Mouse (Mus musculus) neural tube, embryonic 14.5 days (tissue): ENCODE results near the gene Clcn2. TPM values are rescaled to one million over a fixed set of nuclear protein-coding genes. Genes with fewer than 3 reads are reported as not detected.

Experiments
- ATAC-seq: fragments of 200-750 bp; cut with Nextera tagmentation; 2 replicates; pipeline ENCODE4 v1.8.0; 2017; ENCODE audit warnings: low read depth, mild to moderate bottlenecking, moderate TSS enrichment, moderate library complexity
- H3K27ac ChIP-seq: fragments of 300-500 bp; sonication (generic); 2 replicates; pipeline ENCODE4 v1.5.1; 2014; ENCODE audit warnings: low read depth, mild to moderate bottlenecking, control low read depth, low read length, moderate library complexity, mixed read lengths
- H3K27me3 ChIP-seq: fragments of 300-500 bp; sonication (generic); 2 replicates; pipeline ENCODE4 v1.6.1; 2014; ENCODE audit warnings: low read length; ENCODE audit not compliant: control insufficient read depth, insufficient read depth
- H3K36me3 ChIP-seq: fragments of 300-500 bp; sonication (generic); 2 replicates; pipeline ENCODE4 v1.6.1; 2014; ENCODE audit warnings: low read length, mixed read lengths; ENCODE audit not compliant: control insufficient read depth, insufficient read depth
- H3K4me1 ChIP-seq: fragments of 300-500 bp; sonication (generic); 2 replicates; pipeline ENCODE4 v1.6.1; 2014; ENCODE audit warnings: low read length; ENCODE audit not compliant: control insufficient read depth, insufficient read depth
- H3K4me2 ChIP-seq: fragments of 300-500 bp; sonication (generic); 2 replicates; pipeline ENCODE4 v1.6.1; 2014; ENCODE audit warnings: mild to moderate bottlenecking, low read depth, low read length, control low read depth
- H3K4me3 ChIP-seq: fragments of 300-500 bp; sonication (generic); 2 replicates; pipeline ENCODE4 v1.5.1; 2014; ENCODE audit warnings: low read depth, low read length, control low read depth, mixed read lengths
- H3K9ac ChIP-seq: fragments of 300-500 bp; sonication (generic); replicated peaks from 2 replicates; pipeline ENCODE4 v1.6.1; 2014; ENCODE audit warnings: low read depth, mild to moderate bottlenecking, control low read depth, low read length, mixed read lengths
- H3K9me3 ChIP-seq: fragments of 300-500 bp; sonication (generic); 2 replicates; pipeline ENCODE4 v1.6.1; 2016; ENCODE audit warnings: low read length; ENCODE audit not compliant: control insufficient read depth
- WGBS: fragments of 180-500 bp; shearing (Covaris S2); extraction: QIAGEN DNeasy Blood & Tissue Kit; methylation state at CpG from one replicate; pipeline ENCODE4 v1.1.7; 2014; 5-methylcytosine and 5-hydroxymethylcytosine counted together
- polyA plus RNA-seq: library from polyadenylated mRNA; unstranded; fragments of >200 nt; fragmentation: Nextera tagmentation; extraction: Ambion mirVana; gene quantifications from 2 replicates; pipeline ENCODE4 v1.2.1, GENCODE M21; 2014

The Clcn2 gene
- polyA plus RNA-seq, 1 experiment from 2014 or later = 30.7 TPM

DNA sequence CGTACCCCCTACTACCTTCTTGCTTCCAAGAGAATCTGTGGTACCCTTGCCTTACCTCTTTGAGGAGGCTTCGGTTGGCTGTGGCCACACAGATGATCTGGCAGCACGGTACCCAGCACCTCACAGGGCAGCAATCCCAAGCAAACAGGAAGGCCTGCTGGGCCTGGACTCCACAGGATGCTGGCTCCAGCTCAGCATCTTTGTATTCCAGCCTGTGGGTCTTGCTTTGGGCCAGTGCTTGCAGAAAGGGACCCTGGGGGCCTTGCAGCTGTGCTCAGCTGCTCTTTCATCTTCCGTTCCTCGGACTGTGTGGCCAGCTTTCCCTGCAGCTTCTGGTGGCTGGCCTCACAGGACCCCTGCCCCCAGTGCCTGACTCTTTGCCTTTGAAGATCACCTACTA, 17.5 kb downstream of the Clcn2 start:
- no peaks in the 10 kb centered on the region for H3K9me3 ChIP-seq
- no peak overlapping the region for H3K4me2 ChIP-seq
- no peak for ATAC-seq
- no peaks in the 10 kb centered on the region for H3K27me3 ChIP-seq
- H3K9ac ChIP-seq = no peak overlapping the region
- WGBS = 40% methylated on average over 5 of the region's 5 CpGs
- H3K36me3 ChIP-seq = peaks cover 25% of the 10 kb centered on the region
- H3K4me1 ChIP-seq = peaks cover 30% of the 10 kb centered on the region
- no peak overlapping the region for H3K4me3 ChIP-seq
- no peak overlapping the region for H3K27ac ChIP-seq

DNA sequence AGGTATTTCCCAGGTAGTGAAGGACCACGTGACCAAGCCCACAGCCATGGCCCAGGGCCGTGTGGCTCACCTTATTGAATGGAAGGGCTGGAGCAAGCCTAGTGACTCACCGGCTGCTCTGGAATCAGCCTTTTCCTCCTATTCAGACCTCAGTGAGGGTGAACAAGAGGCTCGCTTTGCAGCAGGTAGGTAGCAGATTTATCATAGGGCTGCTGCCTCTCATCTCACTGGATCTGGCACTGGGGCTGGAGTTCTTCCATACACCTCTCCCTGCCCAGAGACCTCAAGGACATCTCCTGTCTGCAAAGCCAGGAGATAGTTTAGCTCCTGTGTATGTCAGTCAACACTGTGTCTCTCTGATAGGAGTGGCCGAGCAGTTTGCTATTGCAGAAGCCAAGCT, 18.3 kb downstream of the Clcn2 start:
- no peaks in the 10 kb centered on the region for H3K9me3 ChIP-seq
- peaks cover 38% of the 10 kb centered on the region for H3K4me1 ChIP-seq
- no peak for ATAC-seq
- H3K27me3 ChIP-seq = no peaks in the 10 kb centered on the region
- H3K4me2 ChIP-seq = no peak overlapping the region
- 83% methylated on average over 5 of the region's 5 CpGs for whole genome bisulfite sequencing
- peaks cover 22% of the 10 kb centered on the region for H3K36me3 ChIP-seq
- no peak overlapping the region for H3K9ac ChIP-seq
- H3K27ac ChIP-seq = no peak overlapping the region
- H3K4me3 ChIP-seq = no peak overlapping the region

DNA sequence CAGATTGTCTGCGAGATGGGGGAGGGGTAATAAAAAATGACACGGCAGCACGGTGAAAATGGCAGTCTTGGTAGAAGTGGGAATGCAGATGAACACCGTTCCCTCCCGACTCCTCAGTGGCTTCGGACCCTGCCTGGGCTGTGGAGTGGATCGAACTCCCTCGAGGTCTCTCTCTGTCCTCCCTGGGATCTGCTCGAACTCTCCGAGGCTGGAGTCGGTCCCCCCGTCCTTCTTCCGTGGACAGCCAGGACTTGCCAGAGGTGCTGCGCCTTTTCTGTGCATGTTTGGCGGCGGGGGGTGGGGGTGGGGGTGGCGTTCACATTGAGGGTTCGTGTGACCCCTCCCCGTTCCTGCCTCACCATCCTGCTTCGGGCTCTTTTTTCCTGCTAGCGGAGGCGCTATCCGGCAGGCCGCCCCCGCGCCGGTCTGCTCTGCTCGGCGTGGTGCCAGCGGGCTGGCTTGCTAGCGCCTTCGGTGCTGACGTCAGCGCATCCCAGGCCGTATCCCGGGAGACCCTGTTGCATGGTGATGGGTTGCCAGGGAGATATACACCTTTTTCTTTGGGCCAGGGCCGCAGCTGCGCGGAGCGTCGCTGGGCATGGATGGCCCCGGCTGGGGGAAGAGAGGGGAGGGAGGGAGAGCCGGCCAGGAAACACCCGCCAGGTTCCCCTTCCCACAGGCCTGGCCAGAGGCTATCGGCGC, 21.8 kb downstream of the Clcn2 start:
- WGBS = under 1% methylated on average over 46 of the region's 46 CpGs
- Histone ChIP-seq H3K4me3 (peak overlapping the region; percentile 41), H3K9me3 (no peaks in the 10 kb centered on the region), H3K36me3 (peaks cover 17% of the 10 kb centered on the region), H3K27me3 (no peaks in the 10 kb centered on the region), H3K27ac (peak overlapping the region; percentile 73), H3K4me1 (peaks cover 35% of the 10 kb centered on the region), H3K4me2 (peak overlapping the region; percentile 76), H3K9ac (peak overlapping the region; percentile 50)
- peak; percentile 72 for ATAC-seq

DNA sequence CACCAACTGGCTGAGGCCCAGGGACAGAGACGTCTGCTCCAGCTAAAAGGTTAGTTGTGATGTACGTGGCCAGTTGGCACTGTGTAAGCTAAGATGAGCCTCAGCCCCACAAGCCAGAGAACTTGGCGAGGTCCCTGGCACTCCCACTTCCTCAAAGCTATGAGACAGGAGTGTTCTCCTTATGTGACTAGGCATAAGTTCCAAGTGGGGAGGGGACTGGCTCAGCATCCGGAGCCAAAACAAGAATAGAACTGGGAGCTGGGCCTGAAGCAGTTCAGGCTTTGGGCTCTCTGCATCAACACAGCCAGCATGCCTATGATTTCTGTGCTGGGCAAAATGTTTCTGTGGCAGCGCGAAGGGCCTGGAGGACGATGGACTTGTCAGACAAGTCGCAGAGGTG, 22.8 kb downstream of the Clcn2 start:
- peak overlapping the region; percentile 10; the same call in 1 of the 2 replicates for H3K27ac ChIP-seq
- ATAC-seq = no peak

DNA sequence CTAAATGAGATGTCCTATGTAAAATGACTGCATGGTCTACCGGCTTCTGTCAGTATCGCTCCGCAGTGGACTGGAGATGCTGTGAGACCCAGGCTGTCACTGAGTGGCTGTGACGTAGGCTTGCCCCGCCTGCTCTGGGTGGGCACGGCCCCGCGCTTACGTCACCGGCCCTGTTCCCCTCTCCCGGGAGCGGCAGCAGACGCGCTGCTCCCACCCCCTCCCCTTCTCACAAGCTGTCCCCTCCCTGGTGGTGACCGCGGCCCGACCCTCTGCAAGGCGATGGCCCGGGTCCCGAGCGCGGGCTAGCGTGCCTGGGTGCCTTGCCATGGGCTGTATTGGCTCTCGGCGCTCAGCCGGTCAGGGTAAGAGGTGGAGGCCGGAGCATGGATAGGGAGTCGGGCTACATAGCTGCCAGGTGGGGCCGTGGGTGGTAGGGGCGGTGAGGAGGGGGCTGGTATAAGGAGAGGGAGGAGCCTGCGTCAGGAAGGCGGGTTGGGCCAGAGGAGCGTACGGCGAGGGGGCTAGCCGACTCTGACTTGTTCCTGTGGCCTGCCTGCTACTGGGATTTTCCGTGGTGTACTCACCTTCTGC, 24.3 kb downstream of the Clcn2 start, which contains the start of gene Fam131a:
Fam131a (plus strand) TSS at position 131 of the 591 bp plus-strand sequence.
- Histone ChIP-seq H3K4me2 (peak within 1 kb of the TSS; percentile 86), H3K4me3 (peak within 1 kb of the TSS; percentile 59), H3K4me1 (peaks cover 35% of the 10 kb centered on the region), H3K9me3 (no peaks in the 10 kb centered on the region), H3K27ac (peak within 1 kb of the TSS; percentile 94), H3K27me3 (no peaks in the 10 kb centered on the region), H3K36me3 (peaks cover 23% of the 10 kb centered on the region), H3K9ac (peak within 1 kb of the TSS; percentile 74)
- ATAC-seq = peak; percentile 94
- WGBS = under 1% methylated on average over 35 of the region's 37 CpGs

More for the DNA sequence above, 22.8 kb downstream of the Clcn2 start:
- WGBS = 73% methylated on average over 8 of the region's 8 CpGs
- H3K4me1 ChIP-seq = peaks cover 35% of the 10 kb centered on the region
- no peaks in the 10 kb centered on the region for H3K9me3 ChIP-seq
- no peak overlapping the region for H3K4me3 ChIP-seq
- H3K9ac ChIP-seq = no peak overlapping the region
- H3K27me3 ChIP-seq = no peaks in the 10 kb centered on the region
- H3K36me3 ChIP-seq = peaks cover 17% of the 10 kb centered on the region
- H3K4me2 ChIP-seq = no peak overlapping the region; the same call in 1 of the 2 replicates

DNA sequence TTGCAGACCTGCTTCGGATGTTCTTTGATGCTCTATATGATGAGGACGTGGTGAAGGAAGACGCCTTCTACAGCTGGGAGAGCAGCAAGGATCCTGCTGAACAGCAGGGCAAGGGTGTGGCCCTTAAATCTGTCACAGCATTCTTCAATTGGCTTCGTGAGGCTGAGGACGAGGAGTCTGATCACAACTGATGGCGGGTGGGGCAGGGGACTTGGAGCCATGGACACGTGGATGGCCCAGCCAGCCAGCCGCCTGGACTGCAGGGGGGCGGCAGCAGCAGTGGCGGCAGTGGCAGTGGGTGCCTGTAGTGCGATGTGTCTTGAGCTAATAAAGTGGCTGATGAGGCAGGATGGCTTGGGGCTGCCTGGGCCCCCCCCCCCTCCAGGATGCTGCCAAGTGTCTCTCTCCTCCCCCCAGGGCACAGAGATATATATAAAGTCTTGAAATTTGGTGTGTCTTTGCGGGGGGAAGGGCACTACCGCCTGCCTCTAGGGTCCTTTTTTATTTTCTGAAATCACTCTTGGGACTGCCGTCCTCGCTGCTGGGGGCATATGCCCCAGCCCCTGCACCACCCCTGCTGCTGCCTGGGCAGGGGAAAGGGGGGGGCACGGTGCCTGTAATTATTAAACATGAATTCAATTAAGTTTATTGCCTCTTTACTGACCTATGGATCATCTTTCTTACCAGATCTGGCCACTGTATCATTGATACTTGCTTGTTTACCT, 25.1 kb downstream of the Clcn2 start:
- no peak overlapping the region for H3K9ac ChIP-seq
- H3K36me3 ChIP-seq = peaks cover 31% of the 10 kb centered on the region
- WGBS = 35% methylated on average over 16 of the region's 16 CpGs
- peak overlapping the region; percentile 86 for H3K4me2 ChIP-seq
- no peak overlapping the region for H3K4me3 ChIP-seq
- H3K4me1 ChIP-seq = peaks cover 35% of the 10 kb centered on the region
- H3K9me3 ChIP-seq = no peaks in the 10 kb centered on the region
- no peak for ATAC-seq
- H3K27me3 ChIP-seq = no peaks in the 10 kb centered on the region
- peak overlapping the region; percentile 94 for H3K27ac ChIP-seq

DNA sequence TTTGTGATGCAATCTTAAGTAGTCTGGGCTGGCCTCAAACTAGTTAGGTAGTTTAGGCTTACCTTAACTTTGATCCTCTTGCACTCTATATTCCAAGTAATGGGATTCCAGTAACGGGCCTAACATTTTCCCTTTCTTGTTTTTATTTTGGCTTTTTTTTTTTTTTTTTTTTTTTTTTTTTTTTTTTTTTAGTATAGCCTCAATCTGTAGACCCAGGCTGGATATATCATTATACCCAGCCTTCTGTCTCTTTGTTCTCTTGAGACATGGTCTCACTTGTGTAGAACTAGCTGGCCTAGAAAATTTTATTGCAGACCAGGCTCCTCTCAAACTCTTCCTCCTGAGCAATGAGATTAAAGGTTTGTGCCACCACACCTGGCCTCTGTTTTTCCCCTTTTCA, 25.9 kb downstream of the Clcn2 start:
- WGBS = 72% methylated on average over 1 of the region's 1 CpGs
- H3K4me1 ChIP-seq = peaks cover 33% of the 10 kb centered on the region
- peaks cover 38% of the 10 kb centered on the region for H3K36me3 ChIP-seq
- H3K27me3 ChIP-seq = no peaks in the 10 kb centered on the region
- H3K9me3 ChIP-seq = no peaks in the 10 kb centered on the region
- no peak for ATAC-seq
- no peak overlapping the region for H3K9ac ChIP-seq
- H3K4me3 ChIP-seq = no peak overlapping the region
- no peak overlapping the region for H3K4me2 ChIP-seq
- H3K27ac ChIP-seq = no peak overlapping the region

DNA sequence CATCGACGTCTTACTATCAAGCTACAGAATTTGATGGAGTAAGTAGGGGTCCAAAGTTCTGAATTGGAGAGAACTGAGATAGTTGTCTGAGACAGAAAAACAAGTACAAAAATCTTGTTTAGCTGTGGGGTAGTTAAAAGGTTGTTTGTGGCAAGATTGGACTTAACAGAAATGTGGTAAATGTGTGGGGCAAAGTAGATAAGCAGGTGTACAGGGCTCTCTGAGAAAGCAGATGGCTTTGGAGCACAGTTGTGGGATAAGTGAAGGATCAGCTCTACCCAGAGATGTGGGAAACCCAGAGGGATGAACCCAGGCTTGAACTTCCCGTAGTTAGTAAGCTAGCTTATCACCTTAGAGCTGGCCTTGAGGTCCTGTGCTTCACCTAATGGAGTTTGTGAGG, 26.8 kb downstream of the Clcn2 start:
- Histone ChIP-seq H3K4me2 (no peak overlapping the region), H3K27ac (no peak overlapping the region), H3K27me3 (no peaks in the 10 kb centered on the region), H3K9me3 (no peaks in the 10 kb centered on the region), H3K9ac (no peak overlapping the region), H3K4me1 (peaks cover 25% of the 10 kb centered on the region), H3K4me3 (no peak overlapping the region), H3K36me3 (peaks cover 46% of the 10 kb centered on the region)
- WGBS = 91% methylated on average over 3 of the region's 3 CpGs
- ATAC-seq = no peak
